Mouse (Mus musculus) limb, embryonic 14.5 days (tissue): ENCODE data around the gene Sema3g. TPM values are rescaled to one million over a fixed set of nuclear protein-coding genes. Genes with fewer than 3 reads are reported as not detected.

Experiments
- ATAC-seq: fragments of 200-750 bp; cut with Nextera tagmentation; 2 replicates; pipeline ENCODE4 v1.8.0; 2017; ENCODE audit warnings: low read depth, moderate number of reproducible peaks, moderate TSS enrichment; ENCODE audit not compliant: low FRiP score
- DNase-seq: peaks from one replicate; pipeline ENCODE4 v3.0.0-alpha.2; 2015; ENCODE audit warnings: low spot score
- H3K27ac ChIP-seq: fragments of 300-500 bp; sonication (generic); replicated peaks from 2 replicates; pipeline ENCODE4 v1.5.1; 2014; ENCODE audit warnings: low read depth, mild to moderate bottlenecking, low read length, moderate library complexity, mixed read lengths
- H3K27me3 ChIP-seq: fragments of 300-500 bp; sonication (generic); 2 replicates; pipeline ENCODE4 v1.6.1; 2014; ENCODE audit warnings: low read length, mixed read lengths; ENCODE audit not compliant: control insufficient read depth, insufficient read depth
- H3K36me3 ChIP-seq: fragments of 300-500 bp; sonication (generic); 2 replicates; pipeline ENCODE4 v1.6.1; 2014; ENCODE audit warnings: mild to moderate bottlenecking, low read length, moderate library complexity, mixed read lengths; ENCODE audit not compliant: control insufficient read depth, insufficient read depth
- H3K4me1 ChIP-seq: fragments of 300-500 bp; sonication (generic); 2 replicates; pipeline ENCODE4 v1.6.1; 2014; ENCODE audit warnings: antibody characterized with exemption, low read length, mixed read lengths; ENCODE audit not compliant: control insufficient read depth, insufficient read depth
- H3K4me2 ChIP-seq: fragments of 300-500 bp; sonication (generic); replicated peaks from 2 replicates; pipeline ENCODE4 v1.6.1; 2014; ENCODE audit warnings: low read depth, mild to moderate bottlenecking, low read length, moderate library complexity; ENCODE audit not compliant: severe bottlenecking
- H3K4me3 ChIP-seq: fragments of 300-500 bp; sonication (generic); replicated peaks from 2 replicates; pipeline ENCODE4 v1.5.1; 2014; ENCODE audit warnings: low read length
- H3K9ac ChIP-seq: fragments of 300-500 bp; sonication (generic); 2 replicates; pipeline ENCODE4 v1.6.1; 2014; ENCODE audit warnings: mild to moderate bottlenecking, low read depth, low read length, moderate library complexity; ENCODE audit not compliant: severe bottlenecking
- H3K9me3 ChIP-seq: fragments of 300-500 bp; sonication (generic); 2 replicates; pipeline ENCODE4 v1.6.1; 2016; ENCODE audit warnings: low read length; ENCODE audit not compliant: control insufficient read depth
- POLR2A ChIP-seq: fragments of 200-500 bp; IDR thresholded peaks from 2 replicates; pipeline ENCODE4 v1.8.0; 2012; ENCODE audit warnings: inconsistent platforms, mild to moderate bottlenecking, moderate library complexity, borderline replicate concordance; ENCODE audit not compliant: insufficient read depth, insufficient read length; ENCODE audit errors: extremely low read depth
- WGBS: fragments of 180-500 bp; shearing (Covaris S2); extraction: QIAGEN DNeasy Blood & Tissue Kit; methylation state at CpG from one replicate; pipeline ENCODE4 v1.1.7; 2014; 5-methylcytosine and 5-hydroxymethylcytosine counted together
- polyA plus RNA-seq, 2 experiments: library from polyadenylated mRNA; depleted of rRNA in 1 of 2; stranded (reverse) in 1 of 2; unstranded in 1 of 2; fragments of >200 nt; fragmentation: Nextera tagmentation in 1 of 2; extraction: Ambion mirVana in 1 of 2; gene quantifications; 2 replicates each; pipeline versions ENCODE4 v1.2.1 to v1.2.3; 2012 to 2014

Gene Sema3g
- polyA plus RNA-seq, 2 experiments: 0.25 to 3.7 TPM

DNA sequence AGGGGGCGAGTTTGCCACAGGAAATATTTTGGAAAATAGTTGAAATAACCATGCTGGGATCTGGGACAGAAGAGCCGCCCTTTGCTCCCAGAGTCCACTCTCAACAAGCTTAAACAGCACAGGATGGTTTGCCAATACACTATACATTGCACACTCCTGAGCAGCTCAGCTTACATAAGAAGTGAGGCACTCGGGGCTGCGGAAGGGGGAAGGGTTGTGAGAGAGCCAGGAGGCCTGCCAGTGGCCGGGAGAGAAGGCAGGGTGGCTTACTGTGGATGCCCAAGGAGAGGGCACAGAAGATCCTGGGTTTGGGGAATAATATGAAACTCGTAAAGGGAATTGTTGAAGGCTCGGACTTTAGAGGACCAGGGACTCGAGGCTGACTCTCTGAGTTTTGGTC lies 3.8 kb upstream of the Sema3g start:
- Histone ChIP-seq H3K4me3 (no peak overlapping the region), H3K4me1 (0 out of 2 replicates have a peak, but pooled peaks cover 10% of the 10 kb centered on the region), H3K27ac (no peak overlapping the region), H3K36me3 (no peaks in the 10 kb centered on the region), H3K9me3 (no peaks in the 10 kb centered on the region), H3K27me3 (no peaks in the 10 kb centered on the region), H3K9ac (peak overlapping the region; percentile 0; the same call in 1 of the 2 replicates), H3K4me2 (no peak overlapping the region)
- no peak for ATAC-seq
- no peak for DNase-seq
- TF ChIP-seq POLR2A: no peak
- WGBS: 68% methylated on average over 8 of the region's 8 CpGs

- Histone ChIP-seq H3K4me1 (0 out of 2 replicates have a peak, but pooled peaks cover 10% of the 10 kb centered on the region), H3K27ac (no peak overlapping the region), H3K9ac (no peak overlapping the region), H3K9me3 (no peaks in the 10 kb centered on the region), H3K4me3 (no peak overlapping the region), H3K36me3 (no peaks in the 10 kb centered on the region), H3K27me3 (no peaks in the 10 kb centered on the region), H3K4me2 (no peak overlapping the region)
- WGBS: 76% methylated on average over 3 of the region's 3 CpGs
- TF ChIP-seq POLR2A: no peak
- ATAC-seq (no peak), DNase-seq (no peak)
These were observed 3.0 kb upstream of the Sema3g start for GRCm38 (mm10) chr14:31214684-31215083.

DNA sequence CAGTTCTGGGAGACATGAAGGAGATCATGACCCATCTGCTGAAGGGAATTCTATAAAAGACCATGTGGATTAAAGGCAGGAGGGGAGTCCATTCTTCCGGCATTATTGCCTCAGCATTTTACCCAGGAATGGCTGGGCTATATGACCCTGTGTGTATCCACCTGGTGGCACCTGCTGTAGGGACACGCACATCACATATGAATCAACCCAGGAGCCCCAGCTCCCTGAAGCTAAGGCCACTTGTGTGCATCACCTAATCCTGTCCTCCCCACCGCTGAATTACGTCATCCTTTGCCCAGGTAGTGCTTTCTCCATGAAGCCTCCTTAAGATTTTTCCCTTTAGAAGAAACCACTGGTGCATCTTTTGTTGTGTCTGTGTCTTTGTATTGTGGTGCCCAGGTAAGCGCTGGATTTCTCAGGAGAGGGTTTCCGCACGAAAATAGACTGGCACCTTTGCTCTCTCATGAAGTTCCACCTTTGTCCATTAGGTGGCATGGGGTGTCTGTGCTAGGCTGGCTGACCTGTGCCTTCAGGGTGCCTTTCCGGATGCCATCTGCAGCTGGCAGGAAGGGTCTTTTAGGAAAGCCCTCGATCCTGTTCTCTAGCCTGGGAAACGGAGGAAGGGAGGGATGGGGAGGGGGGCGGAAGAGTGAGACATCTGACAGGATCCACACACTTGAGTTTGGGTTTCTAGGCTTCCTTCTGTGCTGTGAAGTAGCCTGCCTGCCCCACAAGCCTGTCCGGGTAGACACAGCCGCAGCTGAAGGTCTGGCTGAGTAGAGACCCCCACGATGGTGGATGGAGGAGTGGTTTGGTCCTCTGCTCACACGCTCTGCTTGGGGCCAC lies 2.3 kb upstream of the Sema3g start:
- H3K9me3 ChIP-seq: no peaks in the 10 kb centered on the region
- peak overlapping the region; percentile 39 for H3K9ac ChIP-seq
- peak; percentile 53; the same call in 1 of the 2 replicates for ATAC-seq
- peak; percentile 67 for DNase-seq
- WGBS: 33% methylated on average over 15 of the region's 15 CpGs
- H3K4me1 ChIP-seq: 0 out of 2 replicates have a peak, but pooled peaks cover 10% of the 10 kb centered on the region
- TF ChIP-seq POLR2A: no peak
- no peak overlapping the region for H3K4me2 ChIP-seq
- H3K4me3 ChIP-seq: no peak overlapping the region
- H3K27me3 ChIP-seq: no peaks in the 10 kb centered on the region
- H3K27ac ChIP-seq: no peak overlapping the region
- no peaks in the 10 kb centered on the region for H3K36me3 ChIP-seq

DNA sequence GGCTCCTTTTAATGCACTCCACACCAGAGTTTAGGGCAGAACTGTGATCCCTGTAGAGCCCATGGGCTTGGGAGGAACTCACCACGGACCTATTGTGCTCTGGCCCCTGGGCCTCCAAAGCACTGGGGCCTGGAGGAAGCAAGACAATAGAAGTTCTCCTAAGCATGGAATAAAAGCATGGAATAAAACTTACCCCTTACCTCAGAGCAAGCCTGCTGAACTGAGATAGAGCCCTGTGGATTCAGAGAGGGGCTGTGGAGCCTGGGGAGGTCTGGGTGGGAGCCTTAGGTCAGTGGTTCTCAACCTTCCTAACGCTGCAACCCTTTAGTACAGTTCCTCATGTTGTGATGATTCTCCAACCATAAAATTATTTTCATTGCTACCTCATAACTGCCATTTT lies 814 bp upstream of the Sema3g start, which contains the start of gene Nisch:
Gene Nisch (minus strand): TSS at position 101 of the 400 bp plus-strand sequence.
- H3K9ac ChIP-seq: peak within 1 kb of the TSS; percentile 39
- TF ChIP-seq POLR2A: no peak
- H3K27ac ChIP-seq: no peak within 1 kb of the TSS
- DNase-seq (no peak), ATAC-seq (no peak)
- H3K9me3 ChIP-seq: no peaks in the 10 kb centered on the region
- 85% methylated on average over 2 of the region's 2 CpGs for WGBS
- H3K4me3 ChIP-seq: no peak within 1 kb of the TSS
- no peaks in the 10 kb centered on the region for H3K27me3 ChIP-seq
- H3K4me2 ChIP-seq: peak within 1 kb of the TSS; percentile 26
- no peaks in the 10 kb centered on the region for H3K36me3 ChIP-seq
- 0 out of 2 replicates have a peak, but pooled peaks cover 10% of the 10 kb centered on the region for H3K4me1 ChIP-seq

- H3K4me1 ChIP-seq: peaks cover 10% of the 10 kb centered on the region
- no peak overlapping the region for H3K4me2 ChIP-seq
- WGBS: 58% methylated on average over 4 of the region's 4 CpGs
- no peak overlapping the region for H3K4me3 ChIP-seq
- ATAC-seq (peak; percentile 75), DNase-seq (peak; percentile 41)
- H3K36me3 ChIP-seq: no peaks in the 10 kb centered on the region
- TF ChIP-seq POLR2A: no peak
- no peaks in the 10 kb centered on the region for H3K9me3 ChIP-seq
- peak overlapping the region; percentile 21; the same call in 1 of the 2 replicates for H3K27ac ChIP-seq
- no peak overlapping the region for H3K9ac ChIP-seq
- no peaks in the 10 kb centered on the region for H3K27me3 ChIP-seq
These were observed 9.3 kb downstream of the Sema3g start for GRCm38 (mm10) chr14:31226978-31227377.
